Mouse (Mus musculus) liver, adult 2 months (tissue): ENCODE results near the gene Dcaf17. TPM values are rescaled to one million over a fixed set of nuclear protein-coding genes. Genes with fewer than 3 reads are reported as not detected.

Experiments used
- DNase-seq: peaks from one replicate; pipeline ENCODE4 v3.0.0-alpha.2; 2011; ENCODE audit warnings: low read depth, low spot score; ENCODE audit errors: extremely low read depth
- H3K27ac ChIP-seq: fragments of 200-500 bp; replicated peaks from 2 replicates; pipeline ENCODE4 v1.5.1; 2012; ENCODE audit warnings: low read depth, mild to moderate bottlenecking, control low read depth, inconsistent platforms, low read length; ENCODE audit not compliant: insufficient read depth
- H3K27me3 ChIP-seq: fragments of 200-500 bp; 2 replicates; pipeline ENCODE4 v1.6.1; 2012; ENCODE audit warnings: mild to moderate bottlenecking, moderate library complexity, low read length, inconsistent platforms; ENCODE audit not compliant: control insufficient read depth, insufficient read depth
- H3K36me3 ChIP-seq: fragments of 200-500 bp; 2 replicates; pipeline ENCODE4 v1.6.1; 2012; ENCODE audit warnings: low read length, inconsistent platforms; ENCODE audit not compliant: control insufficient read depth, insufficient read depth
- H3K4me1 ChIP-seq: fragments of 200-500 bp; 2 replicates; pipeline ENCODE4 v1.6.1; 2011; ENCODE audit warnings: low read length; ENCODE audit not compliant: control insufficient read depth, insufficient read depth
- H3K4me3 ChIP-seq: fragments of 200-500 bp; 2 replicates; pipeline ENCODE4 v1.5.1; 2011; ENCODE audit warnings: low read depth, mild to moderate bottlenecking, control low read depth, low read length, moderate library complexity; ENCODE audit not compliant: insufficient read depth
- H3K79me2 ChIP-seq: fragments of 200-500 bp; 2 replicates; pipeline ENCODE4 v1.6.1; 2012; ENCODE audit warnings: inconsistent platforms, mild to moderate bottlenecking, low read length, moderate library complexity; ENCODE audit not compliant: control insufficient read depth, insufficient read depth
- H3K9ac ChIP-seq: fragments of 200-500 bp; 2 replicates; pipeline ENCODE4 v1.6.1; 2012; ENCODE audit warnings: low read depth, mild to moderate bottlenecking, control low read depth, inconsistent platforms, low read length
- CTCF ChIP-seq: fragments of 200-500 bp; IDR thresholded peaks from 2 replicates; pipeline ENCODE4 v1.5.1; 2011; ENCODE audit warnings: low read depth, low read length, control low read depth
- POLR2A ChIP-seq: fragments of 200-500 bp; IDR thresholded peaks from 2 replicates; pipeline ENCODE4 v1.6.1; 2011; ENCODE audit warnings: low read length, control low read depth; ENCODE audit not compliant: insufficient read depth; ENCODE audit errors: extremely low read depth
- WGBS: fragments of 180-500 bp; shearing (Covaris S2); methylation state at CpG from one replicate; pipeline ENCODE4 v1.1.7; 2018; 5-methylcytosine and 5-hydroxymethylcytosine counted together
- polyA plus RNA-seq: library from polyadenylated mRNA; depleted of rRNA; stranded (reverse); fragments of >200 nt; gene quantifications from 2 replicates; pipeline ENCODE4 v1.2.3, GENCODE M21; 2012
- total RNA-seq: library from RNA; depleted of rRNA; stranded (reverse); fragments of >200 nt; gene quantifications from 2 replicates; pipeline ENCODE4 v1.2.3, GENCODE M21; 2014

Gene Dcaf17
- total and polyA plus RNA-seq, 2 experiments = 2.8 to 9.5 TPM

GRCm38 (mm10) chr2:71046151-71046550 lies 9.0 kb upstream of the Dcaf17 start:
- no peak overlapping the region for H3K27ac ChIP-seq
- H3K9ac ChIP-seq = no peak overlapping the region
- H3K4me3 ChIP-seq = no peak overlapping the region
- 75% methylated on average over 6 of the region's 6 CpGs for WGBS
- DNase-seq = no peak
- peaks cover 2% of the 10 kb centered on the region for H3K4me1 ChIP-seq
- no peaks in the 10 kb centered on the region for H3K36me3 ChIP-seq
- H3K79me2 ChIP-seq = no peaks in the 10 kb centered on the region
- TF ChIP-seq CTCF = no peak
- TF ChIP-seq POLR2A = no peak
- H3K27me3 ChIP-seq = no peaks in the 10 kb centered on the region

GRCm38 (mm10) chr2:71046751-71047320 lies 8.3 kb upstream of the Dcaf17 start:
- DNase-seq = peak; percentile 25
- no peak overlapping the region for H3K4me3 ChIP-seq
- 54% methylated on average over 6 of the region's 6 CpGs for WGBS
- no peak for TF ChIP-seq POLR2A
- no peak for TF ChIP-seq CTCF
- H3K27ac ChIP-seq = no peak overlapping the region
- no peaks in the 10 kb centered on the region for H3K27me3 ChIP-seq
- H3K79me2 ChIP-seq = no peaks in the 10 kb centered on the region
- peaks cover 2% of the 10 kb centered on the region for H3K4me1 ChIP-seq
- H3K9ac ChIP-seq = no peak overlapping the region
- no peaks in the 10 kb centered on the region for H3K36me3 ChIP-seq

GRCm38 (mm10) chr2:71048896-71049295 lies 6.2 kb upstream of the Dcaf17 start:
- no peaks in the 10 kb centered on the region for H3K36me3 ChIP-seq
- H3K79me2 ChIP-seq = peaks cover 2% of the 10 kb centered on the region; the same call in 1 of the 2 replicates
- H3K27me3 ChIP-seq = no peaks in the 10 kb centered on the region
- TF ChIP-seq POLR2A = no peak
- TF ChIP-seq CTCF = no peak
- peak; percentile 17 for DNase-seq
- H3K9ac ChIP-seq = no peak overlapping the region
- 64% methylated on average over 12 of the region's 12 CpGs for WGBS
- H3K4me3 ChIP-seq = no peak overlapping the region
- H3K4me1 ChIP-seq = peaks cover 2% of the 10 kb centered on the region
- H3K27ac ChIP-seq = no peak overlapping the region

DNA sequence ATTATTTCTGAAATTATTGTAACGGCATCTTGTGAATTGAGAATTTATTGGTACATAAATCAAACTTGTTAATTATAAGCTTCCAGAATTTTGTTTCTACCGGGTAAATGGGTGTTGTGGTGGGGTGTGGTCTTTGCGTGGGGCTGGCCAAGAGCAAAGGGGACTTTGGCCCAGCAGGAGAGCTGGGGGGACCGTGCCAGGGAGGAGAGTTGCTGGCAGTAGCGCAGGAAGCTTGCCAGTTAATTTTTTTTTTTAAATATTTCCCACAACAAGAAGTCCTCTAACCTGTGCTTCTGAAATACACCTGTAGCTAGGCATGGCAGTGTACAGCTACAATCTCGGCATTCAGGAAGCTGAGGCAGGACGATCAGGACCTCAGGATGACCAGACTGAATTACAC lies 4.6 kb upstream of the Dcaf17 start:
- no peak for TF ChIP-seq CTCF
- TF ChIP-seq POLR2A = no peak
- 48% methylated on average over 7 of the region's 7 CpGs for WGBS
- DNase-seq = peak; percentile 66
- Histone ChIP-seq H3K9ac (no peak overlapping the region), H3K4me1 (peaks cover 3% of the 10 kb centered on the region), H3K27ac (no peak overlapping the region), H3K27me3 (no peaks in the 10 kb centered on the region), H3K4me3 (no peak overlapping the region), H3K79me2 (peaks cover 5% of the 10 kb centered on the region; the same call in 1 of the 2 replicates), H3K36me3 (no peaks in the 10 kb centered on the region)

DNA sequence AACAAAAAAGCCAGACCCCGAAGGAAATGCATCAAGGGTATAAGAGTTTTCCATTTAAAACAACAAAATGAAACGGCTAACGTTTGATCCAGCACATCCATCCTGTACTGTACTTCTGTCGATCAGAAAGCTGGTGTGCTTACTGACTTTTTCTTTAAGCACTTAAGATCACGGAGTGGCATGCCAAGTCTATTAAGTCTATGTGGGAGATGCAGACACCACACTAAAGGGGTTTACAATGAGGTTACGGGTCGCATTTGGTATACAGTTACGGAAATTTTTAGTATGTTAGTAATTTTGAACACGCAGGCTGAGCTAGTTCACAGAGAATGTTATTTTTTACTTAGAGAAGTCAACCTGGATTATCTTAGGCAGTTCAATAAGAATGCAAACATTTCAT lies 412 bp upstream of the Dcaf17 start:
- no peaks in the 10 kb centered on the region for H3K27me3 ChIP-seq
- peaks cover 5% of the 10 kb centered on the region; the same call in 1 of the 2 replicates for H3K79me2 ChIP-seq
- no peak overlapping the region for H3K27ac ChIP-seq
- 43% methylated on average over 9 of the region's 9 CpGs for WGBS
- peaks cover 8% of the 10 kb centered on the region for H3K36me3 ChIP-seq
- TF ChIP-seq POLR2A (no peak), CTCF (no peak)
- H3K9ac ChIP-seq = peak overlapping the region; percentile 53; the same call in 1 of the 2 replicates
- H3K4me3 ChIP-seq = peak overlapping the region; percentile 71; the same call in 1 of the 2 replicates
- peaks cover 3% of the 10 kb centered on the region for H3K4me1 ChIP-seq
- DNase-seq = no peak

GRCm38 (mm10) chr2:71056115-71056835 lies 1.1 kb downstream of the Dcaf17 start:
- Histone ChIP-seq H3K4me1 (peaks cover 1% of the 10 kb centered on the region; the same call in 1 of the 2 replicates), H3K9ac (peak overlapping the region; percentile 88), H3K27me3 (no peaks in the 10 kb centered on the region), H3K79me2 (peaks cover 5% of the 10 kb centered on the region; the same call in 1 of the 2 replicates), H3K36me3 (peaks cover 16% of the 10 kb centered on the region), H3K27ac (peak overlapping the region; percentile 87), H3K4me3 (peak overlapping the region; percentile 85)
- 11% methylated on average over 21 of the region's 21 CpGs for WGBS
- TF ChIP-seq POLR2A (no peak), CTCF (no peak)
- peak; percentile 45 for DNase-seq
